Mouse (Mus musculus) embryonic facial prominence, embryonic 12.5 days (tissue): Measurements from ENCODE around the gene Bnc2. TPM values are rescaled to one million over a fixed set of nuclear protein-coding genes. Genes with fewer than 3 reads are reported as not detected.

Experiments used
- ATAC-seq: fragments of 200-750 bp; cut with Nextera tagmentation; 2 replicates; pipeline ENCODE4 v1.8.0; 2017; ENCODE audit not compliant: insufficient number of reproducible peaks, insufficient read depth, low FRiP score, low TSS enrichment
- H3K27ac ChIP-seq: fragments of 300-500 bp; sonication (generic); 2 replicates; pipeline ENCODE4 v1.5.1; 2016; ENCODE audit warnings: mild to moderate bottlenecking
- H3K27me3 ChIP-seq: fragments of 300-500 bp; sonication (generic); 2 replicates; pipeline ENCODE4 v1.6.1; 2016; ENCODE audit warnings: mild to moderate bottlenecking, moderate library complexity
- H3K36me3 ChIP-seq: fragments of 300-500 bp; sonication (generic); 2 replicates; pipeline ENCODE4 v1.6.1; 2016; ENCODE audit warnings: mild to moderate bottlenecking
- H3K4me1 ChIP-seq: fragments of 300-500 bp; sonication (generic); 2 replicates; pipeline ENCODE4 v1.6.1; 2016
- H3K4me2 ChIP-seq: fragments of 300-500 bp; sonication (generic); replicated peaks from 2 replicates; pipeline ENCODE4 v1.6.1; 2016; ENCODE audit warnings: mild to moderate bottlenecking, moderate library complexity
- H3K4me3 ChIP-seq: fragments of 300-500 bp; sonication (generic); 2 replicates; pipeline ENCODE4 v1.5.1; 2016; ENCODE audit warnings: mild to moderate bottlenecking
- H3K9ac ChIP-seq: fragments of 300-500 bp; sonication (generic); 2 replicates; pipeline ENCODE4 v1.6.1; 2016; ENCODE audit warnings: mild to moderate bottlenecking, moderate library complexity
- H3K9me3 ChIP-seq: fragments of 300-500 bp; sonication (generic); 2 replicates; pipeline ENCODE4 v1.6.1; 2016; ENCODE audit warnings: mild to moderate bottlenecking, moderate library complexity
- WGBS: fragments of 180-500 bp; shearing (Covaris S2); methylation state at CpG from one replicate; pipeline ENCODE4 v1.1.7; 2016; 5-methylcytosine and 5-hydroxymethylcytosine counted together
- polyA plus RNA-seq: library from polyadenylated mRNA; unstranded; fragments of >200 nt; fragmentation: Nextera tagmentation; extraction: Ambion mirVana; gene quantifications from 2 replicates; pipeline ENCODE4 v1.2.1, GENCODE M21; 2016

The Bnc2 gene
- polyA plus RNA-seq, 1 experiment from 2014 or later, result 41.6 TPM

DNA sequence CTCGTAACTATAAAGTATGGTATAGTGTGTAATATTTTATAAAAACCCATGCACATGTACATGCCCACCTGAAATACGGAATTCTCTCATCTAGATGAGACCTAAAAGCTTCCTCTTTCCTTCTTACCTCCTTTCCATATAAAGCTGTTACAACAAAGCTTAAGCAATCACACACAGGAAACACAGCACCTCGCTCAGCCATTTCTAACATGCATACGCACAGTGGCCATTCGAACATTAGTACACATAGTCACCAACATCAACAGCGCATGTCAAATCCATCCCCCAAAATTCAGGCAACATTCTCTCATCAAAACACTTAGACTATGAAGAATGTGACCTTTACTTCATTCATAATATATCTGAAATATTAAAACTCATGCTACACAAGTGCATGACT lies 176.6 kb downstream of the Bnc2 start:
- Histone ChIP-seq H3K4me2 (no peak overlapping the region), H3K4me1 (peaks cover 41% of the 10 kb centered on the region), H3K27me3 (no peaks in the 10 kb centered on the region), H3K27ac (no peak overlapping the region), H3K36me3 (no peaks in the 10 kb centered on the region), H3K9me3 (no peaks in the 10 kb centered on the region), H3K4me3 (no peak overlapping the region), H3K9ac (no peak overlapping the region)
- WGBS, result 88% methylated on average over 6 of the region's 6 CpGs
- ATAC-seq, result no peak

DNA sequence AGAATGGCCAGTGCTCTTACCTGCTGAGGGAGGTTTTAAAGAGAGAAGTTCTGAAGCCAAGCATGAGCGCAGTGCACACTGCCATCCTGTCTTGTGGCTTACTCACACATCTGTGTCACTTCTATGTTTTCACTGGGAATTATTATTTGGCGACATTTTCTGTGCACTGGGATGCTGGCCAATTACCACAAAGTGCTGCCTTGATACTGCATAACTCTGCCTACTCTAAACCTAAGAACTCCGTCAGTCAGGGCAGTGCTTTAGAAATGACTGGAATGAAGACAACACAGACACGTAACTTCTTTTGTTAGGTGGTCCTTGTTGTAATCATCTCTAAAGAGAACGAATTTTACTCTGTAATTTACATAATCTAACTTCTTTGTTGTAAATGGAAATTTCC lies 186.8 kb downstream of the Bnc2 start:
- Histone ChIP-seq H3K4me1 (no peaks in the 10 kb centered on the region; the same call in 1 of the 2 replicates), H3K9ac (no peak overlapping the region), H3K4me3 (no peak overlapping the region), H3K4me2 (no peak overlapping the region), H3K27ac (no peak overlapping the region), H3K36me3 (0 out of 2 replicates have a peak, but pooled peaks cover 5% of the 10 kb centered on the region), H3K27me3 (no peaks in the 10 kb centered on the region), H3K9me3 (no peaks in the 10 kb centered on the region)
- ATAC-seq, result no peak
- 66% methylated on average over 5 of the region's 5 CpGs for WGBS

DNA sequence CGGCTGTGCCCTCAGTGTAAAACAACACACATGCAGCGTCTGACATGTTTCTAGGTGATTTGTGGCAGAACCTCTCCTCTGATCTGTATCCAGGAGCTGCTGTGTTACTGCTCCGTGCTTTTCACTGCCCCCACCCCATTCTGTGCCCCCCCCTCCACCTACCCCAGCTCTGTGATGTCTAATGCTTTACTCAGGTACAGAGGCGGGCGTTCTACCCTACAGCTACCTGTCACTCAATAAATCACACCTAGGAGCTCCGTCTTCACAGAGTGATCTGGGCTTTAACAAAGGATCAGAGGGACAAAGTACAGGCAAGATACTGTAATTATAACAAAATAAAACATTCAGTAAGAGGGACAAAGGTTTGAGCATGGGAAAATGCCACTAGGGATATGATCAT lies 192.4 kb downstream of the Bnc2 start:
- Histone ChIP-seq H3K4me2 (no peak overlapping the region), H3K4me3 (no peak overlapping the region), H3K9me3 (no peaks in the 10 kb centered on the region), H3K4me1 (peaks cover 7% of the 10 kb centered on the region; the same call in 1 of the 2 replicates), H3K9ac (no peak overlapping the region), H3K36me3 (no peaks in the 10 kb centered on the region), H3K27me3 (no peaks in the 10 kb centered on the region), H3K27ac (no peak overlapping the region)
- no peak for ATAC-seq
- WGBS, result 59% methylated on average over 6 of the region's 6 CpGs

DNA sequence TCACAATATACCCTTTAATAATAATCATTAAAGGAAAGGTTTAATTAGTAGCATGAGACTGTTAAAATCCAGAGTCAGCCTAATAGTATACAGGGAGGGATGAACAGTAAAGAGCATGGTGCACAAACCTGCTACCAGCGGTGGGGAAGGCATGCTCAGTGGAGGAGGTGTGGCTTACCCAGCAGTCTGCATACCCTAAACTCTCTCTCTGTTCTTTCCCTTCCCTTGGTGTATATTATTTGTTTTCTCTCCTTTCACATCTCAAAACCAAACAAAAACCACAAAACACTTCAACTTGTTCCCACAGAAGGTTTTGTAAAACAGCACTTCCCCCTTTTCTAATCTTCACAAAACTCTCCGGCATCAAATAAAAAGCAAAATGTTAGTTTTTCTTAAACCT lies 202.4 kb downstream of the Bnc2 start:
- H3K27ac ChIP-seq, result no peak overlapping the region
- ATAC-seq, result no peak
- H3K9me3 ChIP-seq, result no peaks in the 10 kb centered on the region
- WGBS, result 74% methylated on average over 2 of the region's 2 CpGs
- no peak overlapping the region for H3K4me3 ChIP-seq
- no peak overlapping the region for H3K4me2 ChIP-seq
- H3K9ac ChIP-seq, result no peak overlapping the region
- no peaks in the 10 kb centered on the region for H3K36me3 ChIP-seq
- no peaks in the 10 kb centered on the region for H3K27me3 ChIP-seq
- peaks cover 8% of the 10 kb centered on the region; the same call in 1 of the 2 replicates for H3K4me1 ChIP-seq

DNA sequence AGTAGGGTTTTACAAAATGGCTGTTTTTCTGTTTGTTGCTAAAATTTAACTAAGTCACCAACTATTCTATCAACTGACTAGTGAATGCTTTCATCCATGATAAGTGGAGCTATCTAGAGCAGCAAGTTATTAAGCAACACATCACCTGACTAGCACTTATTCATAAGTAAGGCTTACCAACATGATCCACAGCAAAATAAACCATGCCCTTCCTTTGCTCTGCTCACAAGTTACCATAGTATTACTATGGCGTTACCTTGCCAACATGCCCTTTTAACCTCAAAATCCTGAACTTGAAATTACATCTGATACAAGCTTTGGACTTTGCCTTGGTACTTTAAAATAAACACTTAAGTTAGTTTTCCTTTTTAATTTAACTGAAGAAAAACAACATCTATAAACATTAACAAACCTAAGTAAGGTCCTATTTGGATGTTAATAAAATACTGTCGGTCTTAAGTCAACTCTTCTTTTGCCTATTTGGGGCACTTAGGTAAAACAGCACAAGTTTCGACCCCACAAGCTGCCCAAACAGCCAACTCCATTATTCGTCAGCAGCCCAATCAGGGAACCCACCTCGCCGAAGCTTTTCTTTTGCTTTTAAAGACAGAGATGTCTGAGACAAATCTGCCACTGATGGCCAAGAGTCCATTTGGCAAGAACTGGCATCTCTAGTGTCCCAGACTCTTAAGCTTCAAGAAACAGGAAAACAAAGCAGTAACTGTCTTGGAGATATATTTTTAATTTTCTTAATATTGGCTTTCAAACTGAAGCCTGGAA lies 204.8 kb downstream of the Bnc2 start:
- ATAC-seq, result no peak
- Histone ChIP-seq H3K4me1 (peaks cover 8% of the 10 kb centered on the region; the same call in 1 of the 2 replicates), H3K4me2 (no peak overlapping the region), H3K27me3 (no peaks in the 10 kb centered on the region), H3K9ac (no peak overlapping the region), H3K9me3 (no peaks in the 10 kb centered on the region), H3K27ac (no peak overlapping the region), H3K36me3 (no peaks in the 10 kb centered on the region), H3K4me3 (no peak overlapping the region)
- 80% methylated on average over 6 of the region's 6 CpGs for WGBS

DNA sequence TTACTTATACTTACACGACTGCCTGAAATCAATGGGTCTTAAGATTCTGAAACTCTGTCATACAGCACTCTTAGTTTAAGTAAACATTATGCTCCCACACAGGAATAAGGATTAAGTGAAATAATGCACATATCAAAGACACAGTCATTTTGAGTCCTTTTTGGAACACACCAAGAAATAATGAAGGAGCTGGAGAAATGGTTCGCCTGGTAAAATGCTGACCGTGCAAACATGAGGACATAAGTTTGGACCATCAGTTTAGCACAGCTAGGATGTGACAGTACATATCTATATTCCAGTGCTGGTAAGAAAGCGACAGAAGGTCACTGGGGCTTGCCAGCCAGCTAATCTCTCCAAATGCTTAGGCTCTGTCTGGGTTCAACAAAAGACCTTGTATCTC lies 205.7 kb downstream of the Bnc2 start:
- Histone ChIP-seq H3K4me1 (peaks cover 8% of the 10 kb centered on the region; the same call in 1 of the 2 replicates), H3K27ac (no peak overlapping the region), H3K36me3 (no peaks in the 10 kb centered on the region), H3K4me3 (no peak overlapping the region), H3K9ac (no peak overlapping the region), H3K27me3 (no peaks in the 10 kb centered on the region), H3K4me2 (no peak overlapping the region), H3K9me3 (no peaks in the 10 kb centered on the region)
- ATAC-seq, result no peak
- 87% methylated on average over 4 of the region's 4 CpGs for WGBS

DNA sequence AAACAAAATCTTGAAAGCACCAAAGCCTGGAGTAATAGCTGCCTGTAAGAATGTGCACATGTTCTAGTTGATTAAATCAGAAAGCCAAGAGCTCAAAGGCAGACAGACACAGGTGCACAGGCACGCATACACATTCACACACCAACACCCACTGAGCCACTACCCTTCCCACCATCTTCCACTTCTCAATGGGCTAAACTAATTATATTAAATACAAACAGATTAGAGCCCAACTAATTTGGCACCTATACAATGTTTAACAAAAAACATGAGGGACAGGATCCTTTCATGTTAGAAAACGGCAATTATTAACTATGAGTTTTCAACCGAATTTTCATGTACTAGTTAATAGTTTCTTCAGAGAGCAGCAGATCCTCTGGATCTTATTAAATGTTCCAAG lies 207.4 kb downstream of the Bnc2 start:
- H3K4me2 ChIP-seq, result no peak overlapping the region
- no peaks in the 10 kb centered on the region for H3K27me3 ChIP-seq
- H3K4me1 ChIP-seq, result peaks cover 8% of the 10 kb centered on the region; the same call in 1 of the 2 replicates
- H3K36me3 ChIP-seq, result no peaks in the 10 kb centered on the region
- no peak overlapping the region for H3K4me3 ChIP-seq
- no peaks in the 10 kb centered on the region for H3K9me3 ChIP-seq
- no peak overlapping the region for H3K9ac ChIP-seq
- WGBS, result 60% methylated on average over 3 of the region's 3 CpGs
- no peak for ATAC-seq
- H3K27ac ChIP-seq, result no peak overlapping the region

DNA sequence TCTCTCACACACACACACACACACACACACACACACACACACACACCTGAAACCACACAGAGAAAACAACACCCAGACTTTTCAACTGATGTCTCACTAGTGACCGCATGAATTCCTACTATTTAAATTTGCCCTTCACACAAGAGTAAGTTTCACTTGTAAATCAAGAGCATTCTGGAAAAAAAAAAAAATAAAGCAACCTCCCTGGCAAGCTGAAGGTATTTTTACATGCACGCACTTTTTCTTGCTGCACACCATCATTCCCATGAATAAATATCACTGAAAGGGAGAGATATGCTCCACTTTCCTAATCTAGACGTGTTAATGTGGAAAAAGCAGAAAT lies 216.9 kb downstream of the Bnc2 start:
- Histone ChIP-seq H3K27ac (peak overlapping the region; percentile 72), H3K4me1 (peaks cover 38% of the 10 kb centered on the region), H3K27me3 (no peaks in the 10 kb centered on the region), H3K36me3 (no peaks in the 10 kb centered on the region), H3K4me3 (no peak overlapping the region), H3K9ac (no peak overlapping the region), H3K9me3 (no peaks in the 10 kb centered on the region), H3K4me2 (no peak overlapping the region)
- 64% methylated on average over 3 of the region's 3 CpGs for WGBS
- no peak for ATAC-seq

DNA sequence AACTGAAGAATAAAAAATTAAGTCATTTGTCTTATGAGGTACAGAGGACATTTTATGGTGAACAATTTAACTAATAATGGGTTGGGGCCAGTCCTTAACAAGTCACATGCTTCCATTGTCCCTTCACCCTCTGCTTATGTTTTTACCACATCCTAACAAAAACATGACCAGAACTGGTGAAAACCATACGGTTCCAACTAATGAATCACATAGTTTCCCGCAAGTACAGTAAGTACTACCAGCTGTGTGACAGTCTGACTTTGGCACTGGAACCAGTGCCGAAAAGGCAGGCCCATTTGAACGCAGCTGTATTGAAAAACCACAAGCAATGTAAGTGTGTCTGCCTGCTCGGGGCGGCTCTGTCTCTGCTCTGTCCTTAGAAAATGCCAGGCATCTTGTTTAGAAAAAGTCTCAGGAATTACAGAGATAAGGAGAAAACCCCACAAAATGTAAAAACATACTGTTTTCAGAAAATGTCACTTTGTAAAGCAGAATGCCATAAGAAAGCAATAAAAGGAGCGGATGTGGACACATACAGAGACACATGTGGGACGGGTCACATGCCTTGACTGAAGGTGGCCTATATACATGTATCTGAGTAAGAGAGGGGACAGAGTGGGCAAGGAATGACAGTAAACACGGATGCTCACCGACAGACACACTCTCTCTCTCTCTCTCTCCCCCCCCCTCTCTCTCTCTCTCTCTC lies 217.4 kb downstream of the Bnc2 start:
- H3K4me1 ChIP-seq, result peaks cover 41% of the 10 kb centered on the region
- H3K27me3 ChIP-seq, result no peaks in the 10 kb centered on the region
- 31% methylated on average over 10 of the region's 10 CpGs for WGBS
- peak overlapping the region; percentile 72 for H3K27ac ChIP-seq
- ATAC-seq, result 0 out of 2 replicates have a peak, but pooled peaks have one; percentile 43
- H3K4me3 ChIP-seq, result no peak overlapping the region
- H3K9ac ChIP-seq, result no peak overlapping the region
- no peaks in the 10 kb centered on the region for H3K9me3 ChIP-seq
- H3K4me2 ChIP-seq, result no peak overlapping the region
- H3K36me3 ChIP-seq, result no peaks in the 10 kb centered on the region

DNA sequence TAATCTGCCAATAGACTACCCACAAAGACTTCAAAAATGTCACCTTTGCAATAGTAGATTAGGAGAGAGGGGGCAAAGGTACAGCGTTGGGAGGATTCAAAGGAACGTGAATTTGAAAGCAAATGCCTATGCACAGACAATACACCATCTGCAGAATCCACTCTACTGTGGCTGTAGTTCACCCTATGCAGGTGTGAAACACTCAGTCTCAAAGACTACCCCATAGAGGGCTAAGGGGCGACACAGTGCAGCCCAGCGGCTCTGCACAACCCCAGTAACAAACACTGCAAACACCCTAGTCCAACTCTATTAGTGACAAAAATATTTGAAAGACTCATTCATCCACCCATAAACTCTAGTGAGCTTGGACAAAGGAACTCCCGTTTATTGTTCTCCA lies 218.2 kb downstream of the Bnc2 start:
- Histone ChIP-seq H3K9me3 (no peaks in the 10 kb centered on the region), H3K4me1 (peaks cover 43% of the 10 kb centered on the region), H3K9ac (no peak overlapping the region), H3K4me3 (no peak overlapping the region), H3K27ac (peak overlapping the region; percentile 69), H3K4me2 (0 out of 2 replicates have a peak overlapping the region, but pooled peaks have one; percentile 21), H3K27me3 (no peaks in the 10 kb centered on the region), H3K36me3 (no peaks in the 10 kb centered on the region)
- 46% methylated on average over 5 of the region's 5 CpGs for WGBS
- no peak for ATAC-seq

DNA sequence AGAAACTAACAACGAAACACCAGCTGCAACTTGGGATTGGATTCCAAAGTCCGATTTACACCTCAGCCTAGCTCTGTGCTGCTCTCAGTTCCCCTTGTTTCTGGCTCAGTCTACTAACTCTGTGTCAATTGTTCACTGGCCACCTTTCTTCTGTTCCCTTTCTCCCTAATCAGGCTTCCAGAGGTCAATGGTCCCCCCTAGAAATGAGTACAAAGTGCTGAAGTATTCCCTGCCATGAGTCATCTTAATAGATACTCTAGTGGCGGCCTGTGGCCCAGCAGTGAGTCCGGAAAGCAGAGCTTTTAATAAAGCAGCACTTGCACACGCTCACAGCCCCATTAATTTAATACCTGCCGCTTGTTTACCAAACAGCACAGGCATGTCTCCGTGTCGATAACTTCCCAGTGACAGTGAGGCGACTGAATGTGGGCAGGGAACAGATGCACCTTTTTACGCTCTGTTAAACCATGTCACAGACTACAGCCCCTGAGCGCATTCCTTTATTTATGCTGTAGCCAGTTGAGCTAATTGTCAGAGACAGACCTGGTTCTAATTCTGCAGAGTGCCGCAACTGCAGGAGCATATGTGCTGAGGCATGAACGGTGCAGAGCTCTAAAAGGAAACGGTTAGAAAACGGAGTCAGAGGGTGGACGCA lies 218.8 kb downstream of the Bnc2 start:
- H3K27ac ChIP-seq, result peak overlapping the region; percentile 69
- 0 out of 2 replicates have a peak overlapping the region, but pooled peaks have one; percentile 4 for H3K4me3 ChIP-seq
- H3K4me2 ChIP-seq, result 0 out of 2 replicates have a peak overlapping the region, but pooled peaks have one; percentile 21
- peak; percentile 49; the same call in 1 of the 2 replicates for ATAC-seq
- peaks cover 43% of the 10 kb centered on the region for H3K4me1 ChIP-seq
- WGBS, result 26% methylated on average over 16 of the region's 16 CpGs
- no peaks in the 10 kb centered on the region for H3K27me3 ChIP-seq
- no peaks in the 10 kb centered on the region for H3K36me3 ChIP-seq
- H3K9me3 ChIP-seq, result no peaks in the 10 kb centered on the region
- no peak overlapping the region for H3K9ac ChIP-seq
